Mouse (Mus musculus) liver, adult (tissue): ENCODE data around the gene Krtap10-10.

ENCODE experiments used
- GATA4 ChIP-seq: IDR thresholded peaks from 2 replicates; pipeline ENCODE4 v1.6.1; 2014; ENCODE audit warnings: mild to moderate bottlenecking, low read length; ENCODE audit not compliant: insufficient replicate concordance

Krtap10-10 gene

DNA sequence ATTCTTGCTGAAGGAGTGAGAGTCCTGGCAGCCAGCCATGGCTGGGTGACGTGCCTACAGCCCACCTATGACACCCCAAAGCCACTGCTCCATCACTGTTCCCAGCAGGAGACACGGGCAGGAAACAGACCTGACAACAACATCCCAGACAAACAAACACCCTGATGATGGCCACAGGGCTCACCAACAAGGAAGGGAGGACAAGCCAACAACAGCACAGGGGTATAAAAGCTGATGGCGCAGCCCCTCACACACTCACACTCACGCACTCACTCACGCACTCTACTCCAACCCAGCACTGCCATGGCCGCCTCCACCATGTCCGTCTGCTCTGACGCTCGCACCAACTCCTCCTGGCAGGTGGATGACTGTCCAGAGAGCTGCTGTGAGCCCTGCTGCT, 16.8 kb downstream of the Krtap10-10 start, which contains the start of gene Gm10318:
TSS of gene Gm10318 (plus strand) at position 301 of the 400 bp plus-strand sequence.
- TF ChIP-seq GATA4: no peak

DNA sequence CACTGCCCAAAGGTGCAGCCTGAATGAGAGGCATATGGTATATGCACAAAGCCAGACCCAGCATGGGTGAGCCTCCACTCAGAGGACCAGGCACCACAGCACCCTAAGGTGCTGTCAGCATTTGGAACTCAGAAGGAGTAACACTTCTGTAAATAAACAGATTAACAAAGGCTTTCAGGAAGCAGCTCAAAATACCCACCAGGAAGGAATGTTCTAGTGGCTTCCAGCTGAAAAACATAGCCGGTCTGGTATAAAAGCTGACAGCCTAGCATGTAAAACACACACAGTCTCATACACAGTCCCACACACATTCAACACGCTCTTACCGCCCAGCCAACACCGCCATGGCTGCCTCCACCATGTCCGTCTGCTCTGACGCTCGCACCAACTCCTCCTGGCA, 25.9 kb downstream of the Krtap10-10 start, which contains the start of gene Gm3285:
TSS of gene Gm3285 (plus strand) at position 301 of the 400 bp plus-strand sequence.
- TF ChIP-seq GATA4: no peak

DNA sequence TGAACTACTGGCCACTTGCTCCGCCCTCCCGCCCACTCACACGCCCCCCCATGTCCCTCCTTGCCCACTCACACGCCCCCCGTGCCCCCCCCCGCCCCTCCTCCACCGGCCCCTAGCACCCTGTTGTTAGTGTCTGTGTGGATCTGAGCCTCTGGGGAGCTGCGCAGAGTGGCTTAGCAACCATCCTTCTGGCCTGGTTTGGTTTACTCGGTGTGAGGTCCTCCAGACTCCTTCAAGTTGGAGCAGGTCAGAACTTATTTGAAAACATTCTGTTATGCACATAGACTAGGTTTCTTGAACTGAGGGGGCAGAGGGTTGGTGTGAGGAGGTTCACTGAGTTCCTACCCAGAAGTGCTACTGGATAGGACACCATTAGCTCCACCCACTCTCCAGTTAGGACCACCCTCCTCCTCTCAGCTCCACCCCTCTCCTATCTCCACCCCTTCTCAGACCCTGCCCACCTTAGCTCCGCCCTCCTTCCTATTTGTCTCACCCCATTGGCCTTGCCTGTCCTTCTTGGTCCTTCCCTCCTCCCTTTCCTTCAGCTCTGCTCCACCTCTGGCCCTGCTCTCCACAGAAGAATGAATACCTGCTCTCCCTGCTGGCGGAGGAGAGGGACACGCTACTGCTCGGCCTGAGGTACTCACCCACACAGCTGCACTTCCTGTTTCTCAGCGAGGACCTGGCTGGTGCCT, 28.5 kb downstream of the Krtap10-10 start:
- TF ChIP-seq GATA4: no peak

DNA sequence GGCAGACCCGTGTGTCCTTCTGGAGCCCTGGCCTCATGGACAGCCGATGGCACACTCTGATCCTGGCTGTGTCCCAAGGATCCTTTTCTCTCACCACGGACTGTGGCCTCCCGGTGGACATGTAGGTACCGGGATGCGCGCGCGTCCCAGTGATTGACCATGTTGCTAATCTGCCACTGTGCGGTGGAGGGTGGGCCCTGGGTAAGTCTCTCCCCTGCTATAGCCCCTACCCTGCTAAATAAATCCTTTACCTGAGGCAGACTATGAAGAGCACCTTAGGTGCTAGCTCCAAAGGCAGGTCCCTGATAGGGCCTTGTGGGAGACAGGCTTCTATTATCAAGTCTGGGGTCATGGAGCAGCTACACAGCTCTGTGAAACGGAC, 29.0 kb downstream of the Krtap10-10 start:
- TF ChIP-seq GATA4: no peak

DNA sequence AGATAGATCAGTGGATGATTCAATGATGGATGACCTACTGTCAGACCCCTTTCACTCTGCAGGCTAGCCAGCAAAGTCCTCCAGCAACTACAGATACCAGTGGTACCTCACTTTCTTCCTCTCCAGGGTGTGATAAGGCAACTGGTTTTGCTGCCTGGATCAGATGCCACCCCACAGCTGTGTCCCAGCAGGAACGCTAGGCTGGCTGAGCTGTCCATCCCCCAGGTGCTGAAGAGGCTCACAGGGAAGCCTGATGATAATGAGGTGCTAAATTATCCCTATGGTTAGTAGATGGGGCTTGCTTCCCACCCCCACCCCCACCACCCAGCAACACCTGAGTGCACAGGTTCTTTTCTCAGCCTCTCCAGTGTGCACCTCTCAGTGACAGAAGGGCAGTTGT, 31.8 kb downstream of the Krtap10-10 start:
- TF ChIP-seq GATA4: no peak

DNA sequence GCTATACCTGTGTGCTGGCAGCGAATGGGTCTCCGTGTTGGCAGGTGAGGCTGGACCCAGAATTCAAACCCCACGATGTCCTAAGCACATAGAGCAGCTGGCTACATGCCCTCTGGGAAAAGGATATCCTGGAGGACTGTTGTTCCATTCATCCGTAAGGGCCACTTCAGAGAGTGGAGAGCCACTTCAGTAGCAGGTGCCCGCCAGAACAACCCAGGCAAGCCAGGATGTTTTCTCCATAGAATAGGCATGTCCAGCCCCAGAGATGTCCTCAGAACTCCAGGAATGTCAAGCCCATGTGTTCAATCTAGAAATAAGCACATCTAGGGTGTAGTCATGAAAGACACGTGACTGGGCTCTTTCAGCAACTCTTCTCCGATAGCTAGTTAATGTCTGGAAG, 33.9 kb downstream of the Krtap10-10 start:
- no peak for TF ChIP-seq GATA4

DNA sequence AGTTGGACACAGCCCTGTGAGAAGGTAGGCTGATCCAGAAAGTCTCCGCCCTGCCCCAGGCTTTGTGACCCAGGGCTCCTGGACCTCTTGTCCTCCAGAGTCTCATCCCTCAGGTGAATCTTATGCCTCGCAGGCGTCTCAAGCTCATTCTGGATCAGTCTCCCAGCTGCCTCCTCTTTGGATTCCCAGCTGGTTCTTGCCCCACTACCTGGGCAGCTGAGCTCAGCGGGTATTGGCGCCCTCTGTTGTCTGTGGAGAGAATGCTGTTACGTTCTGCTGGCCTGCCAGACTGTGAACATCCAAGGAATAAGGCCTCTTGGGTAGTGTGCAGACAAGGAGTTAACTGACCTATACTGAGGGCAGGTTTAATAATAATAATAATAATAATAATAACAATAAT, 43.2 kb downstream of the Krtap10-10 start:
- no peak for TF ChIP-seq GATA4

DNA sequence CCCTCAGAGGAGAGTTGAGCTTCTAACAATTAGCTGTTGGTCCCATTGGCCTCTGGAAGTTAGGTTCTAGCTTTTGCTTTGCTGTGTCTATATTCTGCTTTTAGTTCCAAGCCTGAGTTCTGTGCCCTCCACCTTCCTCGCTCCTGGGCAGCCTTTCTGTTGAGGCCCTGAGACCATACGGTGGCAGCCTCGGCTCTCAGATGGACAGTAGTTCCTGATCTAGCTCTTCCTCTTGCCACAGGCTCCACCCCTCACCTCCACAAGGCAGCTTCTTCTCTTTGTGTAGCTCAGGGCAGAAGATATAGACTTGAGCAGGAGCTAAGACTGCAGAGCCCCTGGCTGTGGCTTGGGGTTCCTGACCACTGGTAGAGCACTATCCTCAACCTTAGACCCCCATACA, 44.6 kb downstream of the Krtap10-10 start:
- TF ChIP-seq GATA4: no peak

DNA sequence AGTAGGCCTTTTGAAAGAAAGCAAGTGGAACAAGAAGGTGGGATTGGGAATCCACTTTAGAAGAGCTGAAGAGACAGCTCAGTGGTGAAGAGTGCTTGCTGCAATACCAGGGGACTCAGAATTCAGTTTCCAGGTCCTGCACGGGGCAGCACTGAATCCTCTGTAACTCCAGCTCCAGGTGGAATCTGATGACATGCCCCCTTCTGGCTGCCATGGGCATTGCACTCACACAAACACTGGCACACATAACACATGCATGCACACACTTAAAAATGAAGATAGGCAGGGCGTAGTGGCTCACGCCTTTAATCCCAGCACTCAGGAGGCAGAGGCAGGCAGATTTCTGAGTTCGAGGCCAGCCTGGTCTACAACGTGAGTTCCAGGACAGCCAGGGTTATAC, 46.8 kb downstream of the Krtap10-10 start:
- TF ChIP-seq GATA4: no peak

DNA sequence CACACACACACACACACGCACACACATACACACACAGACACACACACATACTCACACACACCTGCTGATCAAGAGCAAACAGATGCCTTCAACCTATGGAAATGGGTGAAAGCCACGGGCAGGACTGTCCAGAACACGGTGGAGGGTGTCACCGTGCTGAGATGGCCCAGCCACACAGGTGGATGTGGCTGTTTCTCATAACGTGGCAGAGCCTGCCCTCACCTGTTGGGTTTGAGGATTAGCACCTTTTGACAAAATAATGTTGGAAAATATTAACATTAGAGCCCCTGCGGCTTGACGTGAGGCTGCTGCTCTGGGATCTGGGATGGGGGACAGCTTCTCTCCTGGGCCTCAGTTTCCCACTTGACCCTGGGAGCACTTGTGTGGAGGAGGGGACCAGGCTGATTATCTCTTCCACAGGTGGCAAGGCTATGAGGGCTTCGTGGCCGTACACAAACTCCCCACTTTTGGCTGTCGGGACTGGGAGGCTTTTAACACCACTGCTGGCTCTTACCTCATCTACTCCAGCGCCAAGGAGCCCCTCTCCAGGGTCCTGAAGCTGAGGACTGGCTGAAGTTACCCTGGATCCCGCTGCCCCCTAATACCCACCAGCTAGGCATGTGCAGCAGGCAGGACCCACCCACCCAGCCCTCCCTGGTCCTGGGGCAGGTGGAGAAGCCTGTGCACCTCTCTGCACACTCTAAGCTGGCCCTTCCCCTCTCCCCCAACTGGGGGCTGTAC, 50.4 kb downstream of the Krtap10-10 start:
- no peak for TF ChIP-seq GATA4
